Mouse (Mus musculus) ES-E14 (cell line): ENCODE data around the gene Anxa9.

ENCODE experiments used
- MAFK ChIP-seq: IDR thresholded peaks from 2 replicates; pipeline ENCODE4 v1.6.1; 2014; ENCODE audit warnings: mild to moderate bottlenecking, low read depth, low read length, inconsistent platforms; ENCODE audit not compliant: insufficient read depth
- ZC3H11A ChIP-seq: IDR thresholded peaks from 2 replicates; pipeline ENCODE4 v1.6.1; 2012; ENCODE audit warnings: low read depth, mild to moderate bottlenecking, inconsistent platforms, low read length, borderline replicate concordance
- ZNF384 ChIP-seq: IDR thresholded peaks from 2 replicates; pipeline ENCODE4 v1.6.1; 2012; ENCODE audit warnings: low read depth, low read length, inconsistent platforms

DNA sequence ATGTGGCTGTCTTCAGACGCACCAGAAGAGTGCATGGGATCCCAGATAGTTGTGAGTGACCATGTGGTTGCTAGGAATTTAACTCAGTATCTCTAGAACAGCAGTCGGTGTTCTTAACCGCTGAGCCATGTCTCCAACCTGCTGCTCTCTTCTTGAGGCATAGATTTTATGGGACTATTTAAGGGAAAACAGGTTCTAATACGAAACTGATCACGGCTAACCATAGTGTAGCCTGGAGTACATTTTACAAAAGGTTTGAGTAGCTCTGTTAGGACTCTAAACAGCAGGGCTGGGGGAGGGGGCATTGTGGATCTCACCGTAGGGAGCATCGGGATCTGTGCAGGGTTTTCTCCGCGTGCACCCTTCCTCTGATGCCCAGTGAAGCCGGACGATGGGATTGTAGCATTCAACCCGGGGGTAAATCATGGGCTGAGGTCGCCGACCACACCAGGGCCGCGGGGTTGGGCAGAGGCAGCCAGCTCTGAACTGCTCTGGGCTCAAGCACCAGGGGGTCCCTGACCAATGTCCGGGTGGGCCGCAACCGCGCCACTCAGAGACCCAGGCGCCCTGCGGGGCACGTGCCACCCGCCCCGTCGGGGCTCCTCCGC lies 7.6 kb upstream of the Anxa9 start, which contains the start of gene Cers2:
- no peak for TF ChIP-seq ZC3H11A
- no peak for TF ChIP-seq MAFK
- TF ChIP-seq ZNF384 = no peak
